Mouse (Mus musculus): Measurements from ENCODE around the gene Inafm1.

DNA sequence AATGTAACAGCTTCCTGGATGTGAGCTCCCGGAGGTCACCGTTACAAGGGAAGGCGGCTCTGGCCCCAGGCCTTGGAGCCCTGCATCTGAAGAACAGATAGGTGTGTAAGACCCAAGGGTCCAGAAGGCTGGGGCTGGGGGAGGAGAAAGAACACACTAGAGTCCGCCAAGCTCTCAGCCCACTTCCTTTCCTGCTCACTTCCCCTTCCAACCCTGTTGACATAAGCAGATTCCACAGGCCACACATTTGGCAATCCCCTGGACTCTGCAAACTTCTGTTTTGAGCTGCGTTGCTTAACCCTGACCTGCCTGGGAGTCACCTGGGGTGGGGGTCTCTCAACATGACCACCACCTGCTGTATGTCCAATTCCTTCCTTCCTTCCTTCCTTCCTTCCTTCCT is 29.4 kb downstream of the Inafm1 start, which contains the start of gene C5ar2:
- TF ChIP-seq CTCF (IDR thresholded peaks at IDR 0.05) (no peak), EP300 (IDR thresholded peaks at IDR 0.05) (no peak)
